Mouse (Mus musculus) ES-Bruce4 (cell line): ENCODE results near the gene Fam214b. TPM values are rescaled to one million over a fixed set of nuclear protein-coding genes. Genes with fewer than 3 reads are reported as not detected.
A peak's percentile ranks its signal among the peaks of the same experiment; 100 is the strongest.

Experiments
- H3K27ac ChIP-seq: 2 replicates; pipeline ENCODE4 v1.5.1; 2012; ENCODE audit warnings: low read length, inconsistent platforms; ENCODE audit not compliant: insufficient read depth
- H3K27me3 ChIP-seq: 2 replicates; pipeline ENCODE4 v1.6.1; 2012; ENCODE audit warnings: mild to moderate bottlenecking, low read length, inconsistent platforms; ENCODE audit not compliant: control insufficient read depth, poor library complexity, insufficient read depth, severe bottlenecking
- H3K36me3 ChIP-seq: 2 replicates; pipeline ENCODE4 v1.6.1; 2012; ENCODE audit warnings: inconsistent platforms, mild to moderate bottlenecking, low read length, moderate library complexity; ENCODE audit not compliant: control insufficient read depth, poor library complexity, insufficient read depth, severe bottlenecking
- H3K4me1 ChIP-seq: one replicate; pipeline ENCODE4 v1.8.1; 2011; ENCODE audit warnings: low read length; ENCODE audit not compliant: control insufficient read depth, insufficient read depth
- H3K4me3 ChIP-seq: 2 replicates; pipeline ENCODE4 v1.5.1; 2011; ENCODE audit warnings: low read depth, mild to moderate bottlenecking, low read length
- H3K9ac ChIP-seq: 2 replicates; pipeline ENCODE4 v1.6.1; 2012; ENCODE audit warnings: low read depth, mild to moderate bottlenecking, inconsistent platforms; ENCODE audit not compliant: poor library complexity, severe bottlenecking
- H3K9me3 ChIP-seq: replicated peaks from 2 replicates; pipeline ENCODE4 v1.6.1; 2012; ENCODE audit warnings: mild to moderate bottlenecking, low read length, inconsistent platforms; ENCODE audit not compliant: control insufficient read depth, poor library complexity, insufficient read depth, severe bottlenecking
- CTCF ChIP-seq: IDR thresholded peaks from one replicate; pipeline ENCODE4 v1.8.1; 2011; ENCODE audit warnings: low read depth, low read length
- EP300 ChIP-seq: IDR thresholded peaks from 2 replicates; pipeline ENCODE4 v1.6.1; 2011; ENCODE audit warnings: low read depth, low read length; ENCODE audit not compliant: insufficient read depth
- POLR2A ChIP-seq: IDR thresholded peaks from one replicate; pipeline ENCODE4 v1.8.1; 2011; ENCODE audit warnings: low read length; ENCODE audit not compliant: insufficient read depth
- polyA plus RNA-seq: library from polyadenylated mRNA; stranded (reverse); fragments of >200 nt; gene quantifications from 2 replicates; pipeline ENCODE4 v1.2.4, GENCODE M21; 2011; ENCODE audit warnings: low read depth; ENCODE audit not compliant: missing spikeins, insufficient read depth, insufficient read length

Fam214b gene
- polyA plus RNA-seq, 1 experiment: 11.0 TPM

DNA sequence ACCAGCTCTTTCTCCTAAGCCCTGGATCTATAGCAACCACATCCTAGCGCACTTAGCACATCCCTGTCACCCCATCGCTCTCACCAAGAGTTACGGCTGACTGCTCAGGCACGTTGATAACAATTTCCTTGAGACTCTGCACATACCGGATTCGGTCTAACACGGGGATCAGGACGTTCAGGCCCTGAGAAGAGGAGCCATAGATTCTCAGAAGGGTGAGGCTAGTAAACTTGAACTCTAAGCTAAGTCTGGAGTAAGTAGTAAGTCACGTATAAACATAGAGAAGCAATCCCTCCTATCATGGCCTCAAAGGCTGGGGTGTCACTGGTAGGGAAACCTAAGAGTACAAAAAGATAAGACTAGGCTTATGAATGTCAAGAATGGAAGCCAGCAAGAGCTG is 15.7 kb downstream of the Fam214b start:
- Histone ChIP-seq H3K9me3 (no peaks in the 10 kb centered on the region), H3K9ac (peak overlapping the region; percentile 79), H3K4me1 (peaks cover 2% of the 10 kb centered on the region), H3K4me3 (peak overlapping the region; percentile 83), H3K27me3 (no peaks in the 10 kb centered on the region), H3K36me3 (peaks cover 16% of the 10 kb centered on the region), H3K27ac (no peak overlapping the region)
- no peak for TF ChIP-seq CTCF

DNA sequence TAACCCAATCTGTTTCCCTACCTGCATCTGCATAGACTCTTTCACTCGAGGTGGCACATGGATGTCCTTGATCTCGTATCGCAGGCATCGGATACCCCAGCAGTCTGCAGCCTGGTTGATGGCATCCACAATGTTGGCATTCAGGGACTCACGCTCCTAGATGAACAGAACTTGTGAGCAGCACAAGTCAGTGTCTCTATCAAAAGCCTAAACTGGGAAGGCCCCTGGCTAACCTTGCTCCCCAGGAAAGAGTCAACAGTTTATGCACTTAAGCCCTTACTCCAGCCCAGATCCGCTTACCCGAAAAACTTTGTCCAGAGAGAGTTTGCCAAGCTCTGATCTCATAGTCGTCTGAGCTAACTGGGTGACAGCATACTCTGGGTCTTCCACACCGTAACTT is 16.3 kb downstream of the Fam214b start:
- H3K27ac ChIP-seq: no peak overlapping the region
- H3K4me1 ChIP-seq: peaks cover 2% of the 10 kb centered on the region
- peaks cover 16% of the 10 kb centered on the region for H3K36me3 ChIP-seq
- H3K27me3 ChIP-seq: no peaks in the 10 kb centered on the region
- TF ChIP-seq EP300 (no peak), CTCF (no peak), POLR2A (no peak)
- H3K9ac ChIP-seq: no peak overlapping the region
- H3K4me3 ChIP-seq: no peak overlapping the region
- no peaks in the 10 kb centered on the region for H3K9me3 ChIP-seq

DNA sequence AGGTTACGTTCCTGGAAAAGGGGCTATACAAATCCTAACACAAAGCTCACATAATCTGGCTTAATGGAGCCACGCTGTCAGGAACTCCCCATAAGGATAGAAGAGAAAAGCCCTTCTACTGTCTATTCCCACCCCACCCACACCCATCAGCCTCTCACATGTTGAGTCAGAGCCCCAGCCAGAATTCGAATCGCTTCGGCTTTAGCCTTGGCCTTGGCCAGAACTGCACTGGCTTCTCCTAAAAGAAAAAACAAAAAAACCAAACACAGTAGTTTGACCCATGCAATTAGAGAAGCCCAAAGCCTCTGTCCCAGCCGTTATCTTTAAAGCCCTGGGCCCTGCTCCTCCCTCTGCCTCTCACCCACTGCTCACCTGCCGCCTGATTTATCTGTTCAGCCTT is 16.9 kb downstream of the Fam214b start:
- no peaks in the 10 kb centered on the region for H3K9me3 ChIP-seq
- H3K36me3 ChIP-seq: peaks cover 16% of the 10 kb centered on the region
- H3K4me1 ChIP-seq: peaks cover 2% of the 10 kb centered on the region
- H3K4me3 ChIP-seq: no peak overlapping the region
- TF ChIP-seq CTCF (no peak), POLR2A (no peak), EP300 (no peak)
- H3K27me3 ChIP-seq: no peaks in the 10 kb centered on the region
- no peak overlapping the region for H3K9ac ChIP-seq
- H3K27ac ChIP-seq: no peak overlapping the region

DNA sequence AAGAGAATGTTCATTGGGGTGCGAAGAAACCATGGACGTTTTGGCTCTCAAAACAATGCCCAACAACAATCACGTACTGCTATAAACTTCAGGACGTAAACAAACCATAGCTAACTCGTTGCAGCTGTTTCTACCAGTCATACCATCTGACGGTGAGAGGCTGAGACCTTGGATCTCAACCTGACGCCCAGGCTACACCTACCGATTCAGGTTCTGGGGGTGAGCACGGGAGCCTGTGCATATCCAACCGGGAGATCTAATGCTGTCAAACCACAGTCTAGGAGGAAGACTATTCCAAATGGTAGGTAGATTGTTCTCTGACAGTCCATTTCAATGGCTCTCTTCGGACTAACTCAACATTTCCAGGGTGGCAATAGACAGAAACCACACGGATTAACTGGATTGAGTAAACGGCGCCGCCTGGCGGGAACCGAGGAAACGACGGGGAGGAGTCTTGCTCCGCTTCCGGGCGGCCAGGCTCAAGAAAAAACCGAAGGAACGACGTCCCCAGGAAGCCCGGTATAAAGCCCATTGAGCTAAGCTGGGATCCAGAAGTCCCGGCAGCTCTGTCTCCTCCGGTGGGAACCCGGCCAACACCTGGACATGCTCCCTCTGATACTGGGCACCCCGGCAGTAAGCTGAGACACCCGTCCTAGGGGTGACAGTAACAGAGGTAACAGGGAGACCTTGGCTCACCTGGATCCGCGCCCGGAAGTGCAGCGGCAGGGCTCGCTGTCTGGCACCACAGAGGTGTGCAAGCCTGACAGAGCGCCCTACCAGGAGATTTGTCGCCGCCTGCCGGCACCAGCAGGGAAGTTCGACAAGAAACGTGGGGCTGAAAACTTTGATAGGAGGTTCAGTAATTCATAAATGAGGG is 20.7 kb downstream of the Fam214b start, which contains the start of gene Pigo:
Gene Pigo (minus strand): TSS at position 736 of the 877 bp plus-strand sequence.
- peak within 1 kb of the TSS; percentile 73; the same call in 1 of the 2 replicates for H3K27ac ChIP-seq
- H3K36me3 ChIP-seq: peaks cover 25% of the 10 kb centered on the region
- H3K9ac ChIP-seq: peak within 1 kb of the TSS; percentile 74

DNA sequence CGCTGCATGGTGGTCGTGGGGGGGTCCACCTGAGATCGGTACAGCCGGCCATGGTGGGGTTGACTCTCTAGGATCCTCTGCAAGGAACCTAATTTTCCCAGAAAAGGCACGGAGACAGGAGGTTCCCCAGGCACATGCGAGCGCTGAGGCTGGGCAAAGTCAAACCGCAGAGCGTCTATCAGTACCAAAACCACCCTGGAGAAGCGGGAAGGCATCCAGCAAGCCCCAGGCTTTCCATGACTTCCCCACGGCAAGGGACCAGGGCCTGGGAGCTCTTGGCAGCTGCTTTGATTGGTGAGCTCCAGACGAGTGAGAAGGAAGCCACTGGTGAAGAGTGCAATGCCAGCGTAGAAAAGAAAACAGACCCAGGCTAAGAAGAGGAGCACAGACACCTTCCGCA is 21.3 kb downstream of the Fam214b start:
- Histone ChIP-seq H3K36me3 (peaks cover 25% of the 10 kb centered on the region), H3K27ac (no peak overlapping the region), H3K9me3 (no peaks in the 10 kb centered on the region), H3K9ac (peak overlapping the region; percentile 74), H3K27me3 (no peaks in the 10 kb centered on the region), H3K4me3 (peak overlapping the region; percentile 93), H3K4me1 (peaks cover 2% of the 10 kb centered on the region)
- TF ChIP-seq POLR2A: no peak
- no peak for TF ChIP-seq CTCF
- TF ChIP-seq EP300: no peak

More for the DNA sequence above, 20.7 kb downstream of the Fam214b start, which contains the start of gene Pigo:
- TF ChIP-seq EP300 (0 out of 2 replicates have a peak, but pooled peaks have one; percentile 40), CTCF (peak; percentile 83), POLR2A (peak; percentile 43)
- H3K4me3 ChIP-seq: peak within 1 kb of the TSS; percentile 93
- H3K9me3 ChIP-seq: no peaks in the 10 kb centered on the region
- no peaks in the 10 kb centered on the region for H3K27me3 ChIP-seq
- H3K4me1 ChIP-seq: peaks cover 3% of the 10 kb centered on the region

DNA sequence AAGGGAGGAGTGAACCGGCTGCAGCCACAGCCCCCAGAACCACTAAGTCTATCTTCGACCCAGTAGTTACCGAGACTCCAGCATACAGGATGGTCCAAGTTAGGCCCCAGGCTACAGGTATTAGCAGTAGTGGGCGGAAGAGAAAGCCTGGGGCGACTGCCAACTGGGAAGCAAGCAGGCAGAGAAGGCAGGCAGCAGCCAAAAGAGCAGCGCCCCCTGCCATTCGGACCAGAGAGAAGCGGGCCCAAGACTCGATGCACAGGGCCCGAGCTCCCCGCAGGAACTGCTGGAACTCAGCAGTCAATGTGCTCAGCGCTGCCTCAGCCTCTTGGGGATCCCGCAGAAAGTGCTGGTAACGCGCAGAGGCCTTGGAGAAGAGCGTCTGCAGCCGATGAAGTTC is 24.7 kb downstream of the Fam214b start:
- no peak overlapping the region for H3K4me3 ChIP-seq
- peak overlapping the region; percentile 21 for H3K9ac ChIP-seq
- no peaks in the 10 kb centered on the region for H3K27me3 ChIP-seq
- H3K4me1 ChIP-seq: peaks cover 2% of the 10 kb centered on the region
- H3K27ac ChIP-seq: no peak overlapping the region; the same call in 1 of the 2 replicates
- peaks cover 32% of the 10 kb centered on the region for H3K36me3 ChIP-seq
- no peaks in the 10 kb centered on the region for H3K9me3 ChIP-seq
- no peak for TF ChIP-seq POLR2A
- TF ChIP-seq EP300: no peak
- TF ChIP-seq CTCF: peak; percentile 40
